Mouse (Mus musculus) embryonic fibroblast, embryonic 13.5 days (primary cell): ENCODE results near the gene Capn2.

Source experiments
- CTCF ChIP-seq: IDR thresholded peaks from 2 replicates; pipeline ENCODE4 v1.5.1; 2011; ENCODE audit warnings: mild to moderate bottlenecking, control low read depth, low read length, moderate library complexity, borderline replicate concordance; ENCODE audit not compliant: insufficient read depth
- POLR2A ChIP-seq: IDR thresholded peaks from 2 replicates; pipeline ENCODE4 v1.6.1; 2011; ENCODE audit warnings: low read depth, mild to moderate bottlenecking, control low read depth, low read length, moderate library complexity

DNA sequence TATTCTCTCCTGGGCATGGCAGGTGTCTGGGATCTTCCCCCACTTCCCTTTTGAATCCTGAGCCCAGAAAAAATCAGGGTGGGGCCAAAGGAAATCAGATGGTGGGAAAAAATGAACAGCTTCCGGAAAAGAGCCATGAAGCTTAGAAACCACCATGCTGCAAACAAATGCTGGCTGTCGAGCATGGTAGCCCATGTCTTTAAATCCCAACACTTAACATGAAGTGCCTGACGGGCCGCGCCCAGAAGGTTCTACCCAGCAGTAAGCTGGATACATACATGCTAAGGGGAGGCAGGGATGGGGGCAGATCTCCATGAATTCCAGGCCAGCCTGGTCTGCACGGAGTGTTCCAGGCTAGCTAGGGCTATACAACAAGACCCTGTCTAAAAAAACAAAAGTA lies 1.4 kb upstream of the Capn2 start:
- TF ChIP-seq CTCF: no peak
- TF ChIP-seq POLR2A: no peak
